Mouse (Mus musculus): ENCODE data around the gene Ppm1l. TPM values are rescaled to one million over a fixed set of nuclear protein-coding genes. Genes with fewer than 3 reads are reported as not detected.
A peak's percentile ranks its signal among the peaks of the same experiment; 100 is the strongest.

Ppm1l gene
- total and polyA plus RNA-seq, 2 experiments from 2014 or later, result 20.1 to 31.8 TPM

DNA sequence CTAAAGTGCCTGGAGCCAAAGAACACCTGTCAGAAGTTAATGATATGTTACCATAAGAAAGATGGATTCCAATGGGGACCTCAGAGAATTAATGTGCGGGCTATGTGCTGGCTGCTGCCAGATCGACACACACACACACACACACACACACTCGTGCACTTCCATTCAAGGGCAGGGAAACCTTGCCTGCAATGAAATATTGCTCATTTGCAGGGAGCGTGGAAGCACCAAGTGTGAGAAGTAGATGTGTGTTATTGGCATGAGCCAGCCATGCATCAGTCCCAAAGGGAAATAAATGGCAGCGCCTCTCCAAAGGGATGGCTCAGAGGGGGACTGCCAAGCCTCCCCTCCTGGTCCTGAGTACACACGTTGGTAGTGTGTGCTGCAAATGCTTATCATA, 170.8 kb downstream of the Ppm1l start:
- no peak for TF ChIP-seq CTCF (IDR thresholded peaks at IDR 0.05)
- Histone ChIP-seq H3K27me3 (ENCODE audit: insufficient read depth, low read length) (no peaks in the 10 kb centered on the region), H3K27ac (ENCODE audit: low read depth, low read length) (no peak overlapping the region), H3K9me3 (ENCODE audit: low read length) (no peaks in the 10 kb centered on the region), H3K4me1 (ENCODE audit: insufficient read depth, low read length) (0 out of 2 replicates have a peak, but pooled peaks cover 3% of the 10 kb centered on the region), H3K4me3 (ENCODE audit: low read depth, low read length) (no peak overlapping the region), H3K36me3 (ENCODE audit: insufficient read depth, low read length) (no peaks in the 10 kb centered on the region), H3K4me2 (ENCODE audit: low read depth, low read length, poor library complexity, severe bottlenecking) (no peak overlapping the region), H3K9ac (replicated peaks; ENCODE audit: low read length, poor library complexity, severe bottlenecking) (no peak overlapping the region)
- ATAC-seq (ENCODE audit: low FRiP score), result no peak
- DNase-seq (ENCODE audit: low spot score), result no peak
- 87% methylated on average over 6 of the region's 6 CpGs for WGBS

DNA sequence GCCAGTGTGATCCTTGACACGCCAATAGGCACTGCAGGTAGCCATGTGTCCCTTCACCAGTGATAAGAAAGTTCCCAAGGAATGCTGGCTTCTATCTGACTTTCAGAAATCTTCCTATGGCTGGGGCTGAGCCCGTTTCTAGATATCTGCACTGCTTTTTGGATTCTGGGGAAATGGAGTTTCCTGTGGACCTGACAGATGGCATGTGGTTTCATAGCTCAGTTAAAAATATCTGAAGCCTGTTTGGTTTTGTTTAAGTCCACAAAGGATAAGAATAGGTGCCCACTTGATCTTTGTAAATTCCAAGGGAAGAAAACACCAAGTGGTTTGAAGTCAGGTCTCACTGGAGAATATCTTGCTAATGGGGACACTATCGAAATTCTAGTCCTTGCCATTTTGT, 173.0 kb downstream of the Ppm1l start:
- WGBS, result 84% methylated on average over 3 of the region's 3 CpGs
- DNase-seq (ENCODE audit: low spot score), result no peak

GRCm38 (mm10) chr3:69490981-69491681, 174.5 kb downstream of the Ppm1l start:
- Histone ChIP-seq H3K9me3 (ENCODE audit: low read length) (no peaks in the 10 kb centered on the region), H3K27me3 (ENCODE audit: insufficient read depth, low read length) (no peaks in the 10 kb centered on the region), H3K9ac (replicated peaks; ENCODE audit: low read length, poor library complexity, severe bottlenecking) (no peak overlapping the region), H3K4me2 (ENCODE audit: low read depth, low read length, poor library complexity, severe bottlenecking) (no peak overlapping the region), H3K4me1 (ENCODE audit: insufficient read depth, low read length) (0 out of 2 replicates have a peak, but pooled peaks cover 3% of the 10 kb centered on the region), H3K4me3 (ENCODE audit: low read depth, low read length) (no peak overlapping the region), H3K27ac (ENCODE audit: low read depth, low read length) (no peak overlapping the region), H3K36me3 (ENCODE audit: insufficient read depth, low read length) (no peaks in the 10 kb centered on the region)
- TF ChIP-seq CTCF (IDR thresholded peaks at IDR 0.05), result peak; percentile 47
- ATAC-seq (ENCODE audit: low FRiP score) (no peak), DNase-seq (ENCODE audit: low spot score) (no peak)
- 88% methylated on average over 6 of the region's 6 CpGs for WGBS

More for the DNA sequence above, 173.0 kb downstream of the Ppm1l start:
- 0 out of 2 replicates have a peak, but pooled peaks cover 3% of the 10 kb centered on the region for H3K4me1 ChIP-seq (ENCODE audit: insufficient read depth, low read length)
- no peaks in the 10 kb centered on the region for H3K36me3 ChIP-seq (ENCODE audit: insufficient read depth, low read length)
- H3K9me3 ChIP-seq (ENCODE audit: low read length), result no peaks in the 10 kb centered on the region
- ATAC-seq (ENCODE audit: low FRiP score), result no peak
- H3K4me2 ChIP-seq (ENCODE audit: low read depth, low read length, poor library complexity, severe bottlenecking), result no peak overlapping the region
- no peaks in the 10 kb centered on the region for H3K27me3 ChIP-seq (ENCODE audit: insufficient read depth, low read length)
- H3K27ac ChIP-seq (ENCODE audit: low read depth, low read length), result no peak overlapping the region
- H3K9ac ChIP-seq (replicated peaks; ENCODE audit: low read length, poor library complexity, severe bottlenecking), result no peak overlapping the region
- no peak overlapping the region for H3K4me3 ChIP-seq (ENCODE audit: low read depth, low read length)
- no peak for TF ChIP-seq CTCF (IDR thresholded peaks at IDR 0.05)

DNA sequence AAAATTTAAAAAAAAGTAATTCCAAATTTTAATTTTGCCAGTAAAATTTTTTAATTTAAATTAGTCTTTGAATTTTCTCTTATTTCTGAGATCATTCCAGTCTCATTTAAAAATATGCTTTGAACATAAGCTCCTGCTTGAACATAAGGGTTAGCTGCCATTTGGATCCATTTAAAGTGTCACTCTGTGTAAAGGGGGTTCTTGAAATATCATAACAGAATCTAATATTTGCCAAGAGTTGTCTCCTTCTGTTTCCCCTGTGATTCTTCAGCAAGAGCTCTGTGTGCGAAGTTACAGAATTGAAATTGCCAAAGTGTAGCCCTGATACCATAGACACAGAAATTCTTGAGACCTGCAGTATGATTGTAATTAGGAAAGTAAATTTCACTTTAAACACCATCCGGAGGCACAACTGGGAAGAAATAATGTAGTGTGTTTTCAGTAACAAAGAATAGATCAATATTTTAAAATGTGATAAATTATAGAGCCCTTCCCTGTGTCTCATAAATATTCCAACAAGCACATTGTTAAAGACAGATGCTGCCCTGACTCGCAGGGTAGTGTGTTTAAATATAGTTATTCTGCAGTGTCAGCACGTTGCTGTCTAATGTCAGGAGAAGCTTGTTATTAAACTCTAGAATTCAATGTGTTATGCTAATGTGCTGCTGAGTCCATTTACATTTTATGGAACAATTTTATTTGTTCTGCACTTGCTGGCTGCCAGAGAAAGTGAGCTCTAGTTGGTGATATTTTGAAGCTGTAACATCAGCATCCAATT, 177.8 kb downstream of the Ppm1l start:
- ATAC-seq (ENCODE audit: low FRiP score) (no peak), DNase-seq (ENCODE audit: low spot score) (no peak)
- H3K27ac ChIP-seq (ENCODE audit: low read depth, low read length), result no peak overlapping the region
- no peaks in the 10 kb centered on the region for H3K27me3 ChIP-seq (ENCODE audit: insufficient read depth, low read length)
- no peak overlapping the region for H3K4me2 ChIP-seq (ENCODE audit: low read depth, low read length, poor library complexity, severe bottlenecking)
- H3K9ac ChIP-seq (replicated peaks; ENCODE audit: low read length, poor library complexity, severe bottlenecking), result no peak overlapping the region
- no peak overlapping the region for H3K4me3 ChIP-seq (ENCODE audit: low read depth, low read length)
- H3K9me3 ChIP-seq (ENCODE audit: low read length), result no peaks in the 10 kb centered on the region
- no peaks in the 10 kb centered on the region for H3K36me3 ChIP-seq (ENCODE audit: insufficient read depth, low read length)
- TF ChIP-seq CTCF (IDR thresholded peaks at IDR 0.05), result no peak
- WGBS, result 47% methylated on average over 4 of the region's 4 CpGs
- 0 out of 2 replicates have a peak, but pooled peaks cover 3% of the 10 kb centered on the region for H3K4me1 ChIP-seq (ENCODE audit: insufficient read depth, low read length)

DNA sequence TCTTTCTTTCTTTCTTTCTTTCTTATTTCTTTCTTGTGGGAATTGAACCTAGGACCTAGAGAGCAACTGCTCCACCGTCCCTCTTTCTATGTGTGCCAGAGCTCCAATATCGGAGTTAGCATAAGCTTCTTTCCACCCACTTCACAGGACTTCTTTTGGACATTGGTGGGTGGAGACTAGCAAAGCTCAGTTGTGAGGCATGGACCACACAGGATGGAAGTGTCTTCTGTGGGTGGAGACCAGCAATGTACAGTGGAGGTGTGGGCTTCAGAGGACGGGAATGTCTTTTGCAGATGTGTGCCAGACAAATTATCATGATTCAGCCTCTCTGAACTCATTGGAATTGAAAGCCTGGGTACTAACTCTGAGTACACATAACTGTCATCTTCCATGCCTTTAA, 180.5 kb downstream of the Ppm1l start:
- 86% methylated on average over 3 of the region's 3 CpGs for WGBS
- no peak overlapping the region for H3K27ac ChIP-seq (ENCODE audit: low read depth, low read length)
- no peaks in the 10 kb centered on the region for H3K36me3 ChIP-seq (ENCODE audit: insufficient read depth, low read length)
- no peaks in the 10 kb centered on the region; the same call in 1 of the 2 replicates for H3K4me1 ChIP-seq (ENCODE audit: insufficient read depth, low read length)
- no peaks in the 10 kb centered on the region for H3K9me3 ChIP-seq (ENCODE audit: low read length)
- no peak overlapping the region for H3K4me3 ChIP-seq (ENCODE audit: low read depth, low read length)
- no peak overlapping the region for H3K4me2 ChIP-seq (ENCODE audit: low read depth, low read length, poor library complexity, severe bottlenecking)
- ATAC-seq (ENCODE audit: low FRiP score) (no peak), DNase-seq (ENCODE audit: low spot score) (no peak)
- H3K9ac ChIP-seq (replicated peaks; ENCODE audit: low read length, poor library complexity, severe bottlenecking), result no peak overlapping the region
- TF ChIP-seq CTCF (IDR thresholded peaks at IDR 0.05), result no peak
- H3K27me3 ChIP-seq (ENCODE audit: insufficient read depth, low read length), result no peaks in the 10 kb centered on the region

- no peaks in the 10 kb centered on the region for H3K9me3 ChIP-seq (ENCODE audit: low read length)
- H3K4me1 ChIP-seq (ENCODE audit: insufficient read depth, low read length), result peaks cover 2% of the 10 kb centered on the region; the same call in 1 of the 2 replicates
- H3K36me3 ChIP-seq (ENCODE audit: insufficient read depth, low read length), result no peaks in the 10 kb centered on the region
- DNase-seq (ENCODE audit: low spot score) (no peak), ATAC-seq (ENCODE audit: low FRiP score) (no peak)
- H3K4me2 ChIP-seq (ENCODE audit: low read depth, low read length, poor library complexity, severe bottlenecking), result no peak overlapping the region
- H3K9ac ChIP-seq (replicated peaks; ENCODE audit: low read length, poor library complexity, severe bottlenecking), result no peak overlapping the region
- 22% methylated on average over 6 of the region's 6 CpGs for WGBS
- H3K27me3 ChIP-seq (ENCODE audit: insufficient read depth, low read length), result no peaks in the 10 kb centered on the region
- TF ChIP-seq CTCF (IDR thresholded peaks at IDR 0.05), result no peak
- H3K27ac ChIP-seq (ENCODE audit: low read depth, low read length), result no peak overlapping the region
- no peak overlapping the region for H3K4me3 ChIP-seq (ENCODE audit: low read depth, low read length)
Observed at GRCm38 (mm10) chr3:69502009-69502408, 185.3 kb downstream of the Ppm1l start.
